Mouse (Mus musculus) MEL (cell line): Measurements from ENCODE around the gene Ccdc151.

ENCODE experiments used
- CTCF ChIP-seq, 3 experiments: IDR thresholded peaks in 2 of 3; conservative IDR thresholded peaks in 1 of 3; 2 replicates each; pipeline ENCODE4 v1.5.1; 2011 to 2012; ENCODE audit warnings: low read length in 3 of 3, low read depth in 2 of 3, mild to moderate bottlenecking in 2 of 3, improper control_type of control experiment in 1 of 3, inconsistent platforms in 1 of 3, mixed read lengths in 1 of 3, moderate library complexity in 1 of 3; ENCODE audit not compliant: control insufficient read depth in 1 of 3, insufficient read depth in 1 of 3, poor library complexity in 1 of 3, severe bottlenecking in 1 of 3
- ETS1 ChIP-seq: IDR thresholded peaks from 2 replicates; pipeline ENCODE4 v1.6.1; 2012; ENCODE audit warnings: low read depth, mild to moderate bottlenecking, inconsistent platforms, low read length, improper control_type of control experiment, moderate library complexity
- GABPA ChIP-seq: IDR thresholded peaks from 2 replicates; pipeline ENCODE4 v1.6.1; 2012; ENCODE audit warnings: low read depth, mild to moderate bottlenecking, inconsistent platforms, low read length, improper control_type of control experiment, moderate library complexity
- GATA1 ChIP-seq: IDR thresholded peaks from 2 replicates; pipeline ENCODE4 v1.6.1; 2011; ENCODE audit warnings: low read depth, low read length, improper control_type of control experiment
- HCFC1 ChIP-seq: IDR thresholded peaks from 2 replicates; pipeline ENCODE4 v1.6.1; 2012; ENCODE audit warnings: low read depth, mild to moderate bottlenecking, inconsistent platforms, low read length, improper control_type of control experiment, moderate library complexity
- MAFK ChIP-seq: IDR thresholded peaks from 2 replicates; pipeline ENCODE4 v1.6.1; 2011; ENCODE audit warnings: low read depth, mild to moderate bottlenecking, low read length, improper control_type of control experiment, borderline replicate concordance
- MAZ ChIP-seq: IDR thresholded peaks from 2 replicates; pipeline ENCODE4 v1.6.1; 2012; ENCODE audit warnings: low read depth, mild to moderate bottlenecking, inconsistent platforms, low read length, improper control_type of control experiment
- MYB ChIP-seq: IDR thresholded peaks from 2 replicates; pipeline ENCODE4 v1.6.1; 2011; ENCODE audit warnings: mild to moderate bottlenecking, low read depth, low read length, improper control_type of control experiment
- POLR2A ChIP-seq, 2 experiments: IDR thresholded peaks; 2 replicates each; pipeline ENCODE4 v1.6.1; 2011 to 2012; ENCODE audit warnings: low read length in 2 of 2, mild to moderate bottlenecking in 2 of 2, control low read depth in 1 of 2, improper control_type of control experiment in 1 of 2, low read depth in 1 of 2, moderate library complexity in 1 of 2; ENCODE audit not compliant: control insufficient read depth in 1 of 2, insufficient read depth in 1 of 2, poor library complexity in 1 of 2

DNA sequence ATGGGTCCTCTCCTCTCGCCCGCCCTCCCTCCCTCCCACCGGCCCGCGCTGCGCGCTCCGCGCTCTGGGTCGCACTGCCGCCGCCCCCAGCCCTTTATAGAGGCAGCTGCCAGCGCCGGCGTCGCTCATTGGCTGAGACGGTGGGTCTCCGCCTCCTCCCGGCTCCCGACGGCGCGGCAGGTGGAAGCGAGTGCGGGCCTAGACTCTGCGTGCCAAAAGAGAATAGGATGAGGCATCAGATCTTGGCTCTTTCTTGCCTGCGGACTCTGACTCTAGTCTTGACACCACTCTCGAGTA lies 49.5 kb upstream of the Ccdc151 start, which contains the start of gene Elavl3:
- TF ChIP-seq MAZ (no peak), POLR2A (IDR thresholded peaks at IDR 0.05; ENCODE audit: control insufficient read depth in 1 of 2, insufficient read depth in 1 of 2, low read depth in 1 of 2, low read length in 2 of 2, poor library complexity in 1 of 2) (no peak), HCFC1 (no peak), GATA1 (no peak), CTCF (IDR thresholded peaks at IDR 0.05 in 2 of 3, conservative IDR thresholded peaks at IDR 0.05 in 1 of 3; ENCODE audit: control insufficient read depth in 1 of 3, insufficient read depth in 1 of 3, low read depth in 2 of 3, low read length in 3 of 3, poor library complexity in 1 of 3, severe bottlenecking in 1 of 3) (no peak), MYB (no peak), GABPA (no peak), ETS1 (no peak), MAFK (no peak)
